In genomic region chr10:70950105-70950424, GRCm38 (mm10) we compare ENCODE assay signal across 14 mouse cellular contexts.
DNase-seq lines count a peak whose midpoint lies in the region; ATAC-seq lines count a peak whose summit lies in the region.
"Had no signal": no experiment of that assay in that cellular context is flagged by ENCODE, and none has a peak within 500 bp of the region (broad histone marks: within the 10 kb centered on the region; RNA-seq: fewer than 3 reads in every experiment).

No protein-coding gene starts in this region.

- 40% methylated on average over 3 of the region's 3 CpGs for WGBS in forebrain, embryonic 12.5 days
- WGBS in hindbrain, embryonic 14.5 days, result 12% methylated on average over 3 of the region's 3 CpGs
- WGBS in midbrain, embryonic 16.5 days, result 8% methylated on average over 3 of the region's 3 CpGs

- H3K4me1 ChIP-seq in forebrain, embryonic 12.5 days, result peaks cover 33% of the 10 kb centered on the region
- peaks cover 36% of the 10 kb centered on the region for H3K4me1 ChIP-seq in hindbrain, embryonic 14.5 days (replicated peaks; ENCODE audit: control insufficient read depth, insufficient read depth, low read length)
- H3K4me1 ChIP-seq in midbrain, embryonic 16.5 days (ENCODE audit: control insufficient read depth, insufficient read depth, low read length), result peaks cover 31% of the 10 kb centered on the region

- DNase-seq in embryo, embryonic 10 days (ENCODE audit: low spot score), result peak; percentile 9
- no peak for DNase-seq in embryo, embryonic 9.5 days (ENCODE audit: extremely low spot score)
- DNase-seq in hindbrain, embryonic 14.5 days (ENCODE audit: low spot score), result no peak
- no peak for DNase-seq in MN1 (ENCODE audit: low spot score)
- DNase-seq in spleen, postnatal 36 days (ENCODE audit: low spot score in 2 of 2), result no peak
- DNase-seq in ovary, postnatal 14 days (ENCODE audit: low spot score), result no peak
- DNase-seq: adrenal gland, adult 8-10 months; cerebellum, adult 8-10 months; lung, adult 2 months had no signal

- ATAC-seq in forebrain, embryonic 12.5 days (ENCODE audit: low FRiP score), result peak; percentile 47
- ATAC-seq in hindbrain, embryonic 14.5 days (ENCODE audit: low FRiP score), result peak; percentile 39
- peak; percentile 37; the same call in 1 of the 2 replicates for ATAC-seq in midbrain, embryonic 16.5 days
- ATAC-seq: Patski had no signal

- no peaks in the 10 kb centered on the region for H3K27me3 ChIP-seq in forebrain, embryonic 12.5 days
- no peaks in the 10 kb centered on the region for H3K27me3 ChIP-seq in hindbrain, embryonic 14.5 days (ENCODE audit: control insufficient read depth, insufficient read depth, low read length)
- H3K27me3 ChIP-seq in midbrain, embryonic 16.5 days (ENCODE audit: control insufficient read depth, insufficient read depth, low read depth, low read length), result no peaks in the 10 kb centered on the region
- H3K27me3 ChIP-seq: CH12.LX, Patski had no signal

- no peaks in the 10 kb centered on the region for H3K36me3 ChIP-seq in forebrain, embryonic 12.5 days (replicated peaks)
- no peaks in the 10 kb centered on the region for H3K36me3 ChIP-seq in hindbrain, embryonic 14.5 days (replicated peaks; ENCODE audit: control insufficient read depth, insufficient read depth)
- no peaks in the 10 kb centered on the region for H3K36me3 ChIP-seq in midbrain, embryonic 16.5 days (ENCODE audit: control insufficient read depth, insufficient read depth, low read length)

- peak overlapping the region; percentile 68; the same call in 1 of the 2 replicates for H3K27ac ChIP-seq in forebrain, embryonic 12.5 days
- peak overlapping the region; percentile 75 for H3K27ac ChIP-seq in hindbrain, embryonic 14.5 days
- peak overlapping the region; percentile 90 for H3K27ac ChIP-seq in midbrain, embryonic 16.5 days (ENCODE audit: low read length)
- H3K27ac ChIP-seq: kidney, postnatal 0 days had no signal

- H3K9ac ChIP-seq in forebrain, embryonic 12.5 days, result no peak overlapping the region
- peak overlapping the region; percentile 5; the same call in 1 of the 2 replicates for H3K9ac ChIP-seq in hindbrain, embryonic 14.5 days
- H3K9ac ChIP-seq in midbrain, embryonic 16.5 days (ENCODE audit: low read depth, low read length), result no peak overlapping the region; the same call in 1 of the 2 replicates

- no peak overlapping the region for H3K4me3 ChIP-seq in forebrain, embryonic 12.5 days (replicated peaks)
- no peak overlapping the region for H3K4me3 ChIP-seq in hindbrain, embryonic 14.5 days (replicated peaks; ENCODE audit: low read length)
- H3K4me3 ChIP-seq in midbrain, embryonic 16.5 days (ENCODE audit: low read depth, low read length), result no peak overlapping the region

- peak overlapping the region; percentile 43 for H3K4me2 ChIP-seq in forebrain, embryonic 12.5 days
- H3K4me2 ChIP-seq in hindbrain, embryonic 14.5 days (replicated peaks), result peak overlapping the region; percentile 40
- peak overlapping the region; percentile 45 for H3K4me2 ChIP-seq in midbrain, embryonic 16.5 days (ENCODE audit: low read length)

- no peaks in the 10 kb centered on the region for H3K9me3 ChIP-seq in forebrain, embryonic 12.5 days
- H3K9me3 ChIP-seq in hindbrain, embryonic 14.5 days (ENCODE audit: control insufficient read depth, low read length), result no peaks in the 10 kb centered on the region
- H3K9me3 ChIP-seq in midbrain, embryonic 16.5 days (replicated peaks; ENCODE audit: control insufficient read depth, low read length, poor library complexity, severe bottlenecking), result no peaks in the 10 kb centered on the region
